Mouse (Mus musculus) embryo, embryonic 11 days (tissue): ENCODE measurements around the gene Nup50.

Source experiments
- DNase-seq: peaks from one replicate; pipeline ENCODE4 v3.0.0-alpha.2; 2015

Nup50 gene

DNA sequence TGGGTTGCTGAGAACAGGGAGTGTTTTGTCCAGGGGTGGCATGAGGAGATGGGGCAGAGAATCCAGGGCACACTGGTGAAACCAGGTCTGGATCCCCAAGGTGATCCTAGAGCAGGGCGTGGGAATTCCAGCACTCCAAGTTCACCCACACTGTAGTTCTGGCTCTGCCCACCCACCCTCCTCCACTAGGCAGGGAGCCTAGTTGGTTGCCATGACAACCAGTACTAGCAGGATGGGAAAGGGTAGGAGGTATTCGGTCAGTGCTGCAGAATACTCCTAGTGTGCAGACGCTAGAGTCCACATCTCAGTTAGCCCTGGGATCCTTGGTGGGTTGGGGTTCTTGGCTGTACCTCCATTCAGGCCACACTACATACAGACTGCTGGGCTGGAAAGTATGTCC is 34.6 kb downstream of the Nup50 start:
- DNase-seq, result peak; percentile 50

DNA sequence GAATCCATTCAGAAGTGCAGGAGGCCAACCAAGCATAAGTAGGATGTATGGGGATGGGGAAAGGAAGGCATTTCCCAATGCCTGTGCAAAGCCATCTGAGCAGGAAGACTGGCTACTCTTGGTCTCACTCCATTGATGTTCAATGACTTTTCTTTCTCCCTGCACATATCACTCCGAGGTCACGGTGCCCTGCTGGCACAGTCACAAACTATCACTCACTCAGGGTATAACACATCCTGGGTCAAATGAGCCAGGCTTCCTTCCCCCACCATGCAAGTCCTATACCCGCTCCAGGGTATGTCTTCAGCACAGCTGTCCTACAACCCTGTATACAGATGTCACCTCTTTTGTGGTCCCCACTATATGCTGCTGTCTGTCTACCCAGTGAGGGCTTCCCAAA is 35.1 kb downstream of the Nup50 start:
- no peak for DNase-seq

DNA sequence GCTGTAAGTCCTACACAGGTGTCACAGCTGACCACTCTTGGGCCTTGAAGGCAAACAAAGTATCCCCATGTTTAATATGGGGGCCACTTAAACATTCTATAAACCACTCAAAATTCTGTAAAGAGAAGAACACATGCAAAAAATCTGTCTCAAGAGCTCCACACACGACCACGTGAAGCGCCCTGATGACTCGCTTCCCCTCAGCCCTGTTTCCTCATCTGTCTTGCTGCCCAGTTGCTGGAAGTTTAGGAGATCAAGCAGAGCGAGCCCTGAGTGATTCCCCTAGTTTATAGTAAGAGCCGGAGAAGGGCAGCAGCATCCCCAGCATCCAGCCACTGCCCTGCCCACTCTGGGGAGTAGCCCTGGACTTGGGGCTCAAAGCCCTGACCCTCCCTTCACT is 36.7 kb downstream of the Nup50 start:
- no peak for DNase-seq

DNA sequence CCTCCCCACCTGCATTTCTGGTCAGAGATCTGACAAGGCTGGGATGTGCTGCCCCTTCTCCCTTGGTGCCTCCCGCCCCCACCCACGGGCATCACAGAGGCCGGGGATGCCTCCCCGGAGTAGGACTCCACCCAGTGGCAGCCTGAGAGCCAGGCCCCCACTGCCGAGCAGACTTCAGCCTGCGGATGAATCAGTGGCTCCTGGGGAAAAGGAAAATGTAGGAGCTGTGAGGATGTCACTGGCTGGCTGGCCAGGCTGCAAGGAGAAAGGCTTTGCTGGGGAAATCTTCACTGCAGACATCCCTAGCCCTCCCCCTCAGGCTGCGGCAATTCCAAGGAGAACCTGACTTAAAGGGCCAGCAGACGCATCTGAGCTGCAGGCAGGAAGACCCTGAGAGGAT is 37.5 kb downstream of the Nup50 start:
- peak; percentile 21 for DNase-seq

DNA sequence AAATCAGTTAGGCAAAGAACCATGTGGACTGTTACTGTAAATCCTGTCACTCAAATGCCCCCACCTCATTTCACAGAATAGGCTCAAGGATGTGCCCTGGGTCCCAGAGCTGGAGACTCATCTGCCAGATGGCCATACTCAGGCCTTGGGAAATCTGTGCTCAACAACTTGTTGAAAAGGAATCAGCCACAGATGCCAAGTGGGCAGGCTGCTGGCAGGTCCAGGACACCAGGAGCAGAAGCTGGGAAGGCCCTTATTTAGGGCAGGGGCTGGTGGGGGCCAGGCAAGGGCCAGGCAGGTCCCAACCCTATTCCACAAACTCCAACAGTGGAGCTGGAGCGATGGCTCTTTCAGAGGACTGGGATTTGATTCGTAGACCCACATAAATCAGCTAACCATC is 39.3 kb downstream of the Nup50 start:
- no peak for DNase-seq

DNA sequence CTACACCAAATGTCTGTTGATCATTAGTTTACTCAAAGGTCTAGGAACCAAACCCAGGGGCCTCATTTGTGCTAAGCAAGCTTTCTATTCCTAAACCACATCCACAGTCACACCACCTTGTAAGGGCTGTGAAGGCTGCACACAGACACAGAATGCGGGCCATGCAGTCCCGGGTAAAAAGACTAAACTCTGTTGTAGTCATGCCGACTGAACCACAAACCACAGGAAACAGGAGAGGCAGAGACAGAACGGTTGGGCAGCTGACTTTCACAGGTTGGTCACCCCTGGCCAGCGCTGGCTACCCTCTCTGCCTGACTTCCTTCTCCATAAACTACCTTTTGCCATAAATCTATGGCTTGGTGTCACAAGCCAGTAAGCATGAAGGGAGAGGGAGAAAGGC is 41.6 kb downstream of the Nup50 start:
- DNase-seq, result no peak

DNA sequence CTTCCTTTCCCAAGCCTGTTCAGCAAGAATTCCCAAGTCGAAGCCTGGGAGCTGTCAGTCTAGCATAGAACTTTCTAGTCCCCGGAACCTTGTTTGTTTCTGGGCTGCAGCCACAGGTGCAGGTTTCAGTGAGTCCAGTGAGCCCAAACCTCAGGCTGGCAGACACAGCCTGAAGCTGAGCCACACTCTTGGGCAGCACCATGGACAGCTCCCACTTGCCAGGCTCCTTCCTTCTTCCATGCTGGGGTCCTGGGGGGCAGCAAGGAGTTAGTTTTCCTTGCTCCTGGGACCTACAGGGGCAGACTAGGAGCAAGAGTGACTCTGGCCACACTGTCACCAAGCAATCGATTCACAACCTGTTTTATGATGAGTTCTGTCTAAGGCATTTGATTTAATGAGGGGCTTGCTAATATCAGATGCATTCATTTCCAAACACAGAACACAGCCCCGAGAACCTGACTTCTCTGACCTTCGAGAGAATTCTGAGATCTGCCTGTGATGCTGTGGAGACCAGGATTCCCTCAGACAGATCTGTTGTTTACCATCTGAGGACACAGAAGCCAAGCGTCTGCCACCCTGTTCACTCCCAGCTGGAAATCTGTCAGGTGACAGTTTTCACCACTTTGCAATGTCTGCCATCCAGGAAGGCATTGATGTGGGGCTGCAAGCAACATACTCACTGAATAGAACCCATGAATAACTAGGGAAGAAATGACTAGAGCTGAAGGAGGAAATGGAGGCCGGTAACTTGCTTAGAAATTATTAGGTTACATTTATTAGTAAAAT is 42.6 kb downstream of the Nup50 start:
- DNase-seq, result peak; percentile 76

DNA sequence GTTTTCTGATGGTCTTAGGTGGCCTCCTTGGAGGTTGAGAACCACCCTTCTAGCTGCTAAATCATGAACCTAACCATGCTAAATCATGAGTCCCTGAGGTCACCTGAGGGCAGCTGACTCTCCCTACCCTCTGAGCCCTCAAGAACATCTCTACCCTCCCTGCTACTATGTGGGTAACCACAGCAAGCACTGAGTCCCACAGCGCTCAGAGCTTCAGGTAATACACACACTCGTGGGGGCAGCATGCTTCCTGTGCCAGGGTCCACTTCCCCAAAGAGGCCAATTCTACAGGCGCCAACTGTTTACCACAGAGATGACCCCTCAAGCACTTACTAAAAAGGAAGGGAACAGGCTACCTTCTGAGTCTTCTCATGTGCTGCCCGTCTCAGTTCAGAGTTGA is 45.3 kb downstream of the Nup50 start:
- no peak for DNase-seq

DNA sequence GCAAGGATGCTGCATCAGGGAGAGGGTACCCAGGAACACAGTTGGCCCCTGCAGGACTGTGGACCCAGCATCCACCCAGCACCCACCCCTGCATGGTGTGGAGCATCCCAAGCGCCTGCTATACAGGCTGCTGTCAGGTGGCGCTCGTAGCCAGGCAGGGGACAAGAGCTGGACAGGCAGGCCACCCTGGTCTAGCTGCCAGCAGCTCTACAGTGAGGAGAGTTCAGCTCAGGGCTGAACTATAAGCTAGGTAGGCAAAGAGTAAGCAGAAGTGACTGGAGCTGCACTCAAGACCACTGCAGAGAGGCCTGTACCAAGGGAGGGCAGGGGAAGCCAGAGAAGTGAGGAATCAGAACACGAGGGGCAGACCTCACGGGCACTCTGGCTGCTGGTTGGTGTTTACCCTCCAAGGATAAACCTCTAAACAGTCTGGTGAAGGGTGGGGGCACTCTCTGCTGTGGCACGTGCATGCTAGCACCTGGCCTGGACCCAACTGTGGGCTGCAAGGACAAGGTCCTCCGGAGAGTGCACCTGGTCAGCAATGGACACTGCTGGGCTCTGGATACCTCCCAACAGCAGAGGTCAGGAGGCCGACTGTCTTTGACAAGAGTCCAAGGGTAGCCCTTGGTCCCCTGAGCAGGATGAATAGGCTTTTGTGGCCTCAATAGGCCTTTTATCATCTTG is 49.8 kb downstream of the Nup50 start:
- DNase-seq, result no peak

DNA sequence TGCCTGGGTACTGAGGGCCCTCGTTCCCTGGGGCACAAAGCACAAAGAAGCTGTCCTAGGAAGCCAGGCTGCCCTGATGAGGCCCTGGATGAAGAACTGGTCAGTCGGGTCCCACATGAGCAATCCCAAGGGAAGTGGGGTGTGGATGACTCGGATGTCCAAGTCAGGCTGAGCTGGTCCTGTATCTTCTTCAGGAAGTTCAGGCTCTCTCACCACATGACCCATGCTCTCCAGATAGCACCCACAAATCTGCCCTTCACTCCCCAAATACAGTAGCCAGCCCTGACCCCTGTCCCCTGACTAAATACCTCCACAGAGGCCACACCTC is 50.3 kb downstream of the Nup50 start:
- no peak for DNase-seq

DNA sequence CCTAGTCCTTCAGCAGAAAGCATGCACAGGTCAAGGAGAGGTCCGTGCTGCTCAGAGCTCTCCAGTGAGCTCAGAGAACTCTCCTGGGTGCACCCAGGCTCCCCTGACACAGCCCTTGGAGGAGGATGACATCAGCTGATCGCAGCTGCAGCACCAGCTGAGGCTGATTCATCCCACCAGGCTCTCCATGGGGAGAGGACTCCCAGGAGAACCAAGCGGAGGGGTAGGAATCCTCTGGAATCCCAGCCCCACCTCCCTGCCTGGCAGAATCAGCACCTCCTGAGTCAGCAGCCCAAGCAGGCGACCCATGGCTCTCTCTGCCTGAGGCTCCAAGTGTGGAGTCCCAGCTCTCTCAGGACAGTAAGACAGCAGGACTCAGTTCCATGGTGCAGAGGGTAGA is 52.5 kb downstream of the Nup50 start:
- DNase-seq, result no peak

DNA sequence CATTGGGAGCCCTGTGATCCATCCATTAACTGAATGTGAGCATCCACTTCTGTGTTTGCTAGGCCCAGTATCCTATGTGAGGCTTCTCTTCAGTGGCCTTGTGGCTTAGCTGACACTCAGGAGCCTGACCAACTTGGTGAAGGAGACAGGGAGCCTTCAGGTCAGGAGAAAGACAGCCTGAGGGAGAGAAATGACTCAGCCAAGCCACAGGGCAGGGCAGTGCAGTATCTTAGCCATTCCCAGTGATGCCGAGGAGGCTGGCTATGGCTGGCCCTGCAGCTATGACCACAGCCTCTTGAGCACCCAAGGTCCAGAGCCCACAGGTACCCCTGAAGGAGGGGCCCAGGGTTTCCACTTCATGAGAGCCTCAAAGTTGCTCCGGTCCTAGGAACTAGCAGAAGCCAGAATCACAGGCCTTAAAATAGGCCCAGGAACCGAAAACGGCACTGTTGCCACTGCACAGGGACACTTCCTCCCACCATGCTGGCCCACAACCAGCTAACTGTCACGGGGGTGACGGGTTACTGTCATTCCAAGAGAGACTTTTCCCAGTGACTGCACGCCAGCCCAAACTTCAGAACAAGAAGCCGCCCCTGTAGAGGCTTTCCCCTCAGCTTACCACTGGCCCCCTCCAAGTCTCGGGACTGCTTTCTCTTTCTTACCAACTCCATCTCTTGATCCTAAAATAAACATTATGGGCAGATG is 58.5 kb downstream of the Nup50 start:
- DNase-seq, result no peak

DNA sequence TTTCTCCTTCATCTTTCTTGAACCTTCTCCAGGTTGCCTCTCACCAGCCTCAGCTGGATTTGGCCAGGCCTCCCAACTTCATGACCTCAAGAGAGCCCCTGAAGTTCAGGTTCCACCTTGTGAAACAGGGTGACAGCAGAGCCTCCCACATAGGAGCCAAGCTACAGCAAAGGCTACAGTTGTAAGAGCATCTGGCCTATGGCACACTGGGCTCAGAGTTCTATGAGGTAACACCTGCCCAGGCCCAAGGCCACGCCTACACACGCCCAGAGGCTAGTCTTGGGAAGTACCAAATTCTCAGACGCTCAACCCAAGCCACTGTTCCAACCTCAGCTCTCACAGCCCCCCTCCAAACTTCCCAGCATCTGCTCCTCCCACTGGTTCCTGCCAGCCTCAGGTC is 59.7 kb downstream of the Nup50 start:
- DNase-seq, result no peak

DNA sequence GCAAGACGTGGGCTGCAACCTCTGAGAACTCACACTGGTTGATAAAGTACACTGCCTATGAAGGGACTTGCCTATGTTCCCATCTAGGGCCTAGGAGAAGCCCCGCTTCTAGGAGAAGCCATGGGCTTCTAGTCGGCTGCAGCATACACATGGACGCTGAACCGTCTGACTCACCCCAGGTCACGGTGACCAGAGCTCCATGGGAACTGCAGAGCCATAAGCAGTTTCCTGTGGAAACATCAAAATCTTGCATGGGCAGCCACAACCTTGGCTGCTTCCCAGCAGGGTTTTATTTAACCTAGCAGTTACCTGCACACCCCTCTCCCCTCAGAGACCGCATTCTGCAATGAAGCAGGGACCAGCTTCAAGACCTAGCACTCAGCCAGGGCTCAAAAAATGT is 60.5 kb downstream of the Nup50 start:
- no peak for DNase-seq

DNA sequence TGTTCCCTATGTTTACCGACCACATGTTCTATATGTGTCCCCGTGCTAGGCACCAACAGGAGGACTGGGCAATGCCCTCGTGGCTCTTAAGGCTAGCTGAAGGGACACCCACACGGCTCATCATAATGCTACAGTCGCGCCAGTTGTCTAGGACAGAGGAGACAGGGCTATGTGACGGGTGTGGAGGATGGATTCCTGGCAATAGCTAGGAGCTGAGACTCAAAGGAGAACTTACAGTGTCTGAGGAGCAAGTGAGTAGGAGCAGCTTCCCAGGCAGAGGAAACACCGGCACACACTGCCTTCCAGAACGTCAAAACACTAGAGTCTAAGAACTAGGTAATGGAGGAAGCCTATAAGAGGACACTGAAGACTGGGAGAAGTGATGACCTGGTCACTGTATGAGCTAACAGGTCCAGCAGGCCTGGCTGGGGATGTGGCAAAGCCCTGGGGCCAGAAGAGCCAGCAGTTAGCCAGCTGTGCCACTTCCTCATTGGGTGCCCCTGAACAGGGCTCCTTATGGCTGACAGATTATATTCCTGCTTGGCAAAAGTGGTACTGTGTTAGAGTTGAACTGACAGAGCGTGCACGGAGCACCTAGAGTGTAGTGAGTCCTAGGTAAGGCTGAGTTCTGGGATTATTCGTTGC is 62.4 kb downstream of the Nup50 start:
- no peak for DNase-seq

DNA sequence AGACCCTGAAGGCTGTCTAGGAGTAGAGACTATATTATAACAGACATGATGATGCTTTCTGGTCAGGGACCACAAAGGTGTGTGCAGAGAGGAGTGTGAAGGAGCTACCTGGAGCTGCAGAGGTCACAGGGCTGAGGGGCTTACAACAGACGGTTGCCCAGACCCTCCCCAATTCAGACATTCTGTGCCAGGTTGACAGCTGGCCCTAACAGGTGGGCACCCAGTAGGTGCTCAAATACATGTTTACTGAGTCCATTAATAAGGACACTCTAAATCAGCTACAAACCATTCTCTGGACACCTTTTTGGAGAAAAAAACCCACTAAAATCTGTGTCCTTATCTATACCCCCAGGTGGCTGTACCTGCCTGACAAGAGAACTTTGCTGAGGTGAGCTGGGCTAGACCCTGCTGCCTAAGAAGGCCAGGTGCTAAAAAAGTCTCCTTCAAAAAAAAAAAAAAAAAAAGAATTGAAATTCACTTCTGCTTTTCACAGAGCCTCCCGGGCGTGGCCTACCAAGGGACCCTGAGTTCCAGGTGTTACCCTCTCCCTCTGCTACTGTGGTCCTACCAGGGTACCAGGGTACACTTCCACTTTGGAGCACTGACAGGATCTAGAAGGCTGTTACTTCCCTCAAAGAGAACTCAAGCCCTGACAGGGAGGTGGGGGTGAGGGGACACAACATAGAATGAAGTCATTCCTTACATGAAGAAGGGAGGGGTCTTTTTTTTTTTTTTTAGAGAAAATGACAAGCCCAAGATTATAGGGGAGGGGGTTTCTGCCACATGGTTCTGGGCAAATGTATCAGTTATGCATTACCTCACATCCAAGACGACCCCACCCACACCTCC is 63.2 kb downstream of the Nup50 start:
- no peak for DNase-seq

DNA sequence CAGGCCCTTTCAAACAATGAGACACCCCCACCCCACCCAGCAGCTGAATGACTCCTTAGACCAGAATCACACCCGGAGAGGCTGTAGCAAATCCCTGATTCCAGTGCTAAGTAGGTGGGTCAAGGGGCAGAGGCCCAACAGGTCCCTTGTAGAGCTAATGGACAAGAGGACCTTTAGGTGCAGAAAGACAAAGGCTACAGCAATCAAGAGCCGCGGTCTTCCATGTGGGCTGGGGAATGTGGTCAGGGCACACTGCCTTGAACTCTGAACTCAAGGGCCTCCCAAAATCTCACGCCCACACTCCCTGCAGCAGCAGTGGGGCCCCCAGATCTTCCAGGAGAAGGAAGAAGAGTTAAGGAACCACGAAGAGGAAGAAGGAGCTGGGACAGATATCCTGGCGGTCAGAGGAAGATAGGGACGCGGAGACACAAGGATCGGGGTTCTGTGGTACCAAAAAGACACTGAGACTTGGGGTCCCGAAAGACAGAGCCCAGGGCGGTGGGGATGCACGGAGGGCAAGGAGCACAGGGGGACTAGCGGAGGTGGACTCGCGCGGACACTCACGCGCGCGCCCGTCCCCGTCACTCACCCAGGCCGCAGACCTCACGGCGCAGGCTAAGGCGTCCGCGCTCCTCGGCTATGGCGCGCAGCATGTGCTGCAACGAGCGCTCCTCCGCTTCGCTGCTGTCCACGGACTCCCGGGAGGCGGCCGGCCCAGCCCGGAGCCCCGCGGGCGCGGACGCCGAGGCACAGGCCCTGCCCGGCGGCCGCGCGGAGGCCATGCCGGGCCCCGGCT is 64.0 kb downstream of the Nup50 start:
- DNase-seq, result peak; percentile 69

DNA sequence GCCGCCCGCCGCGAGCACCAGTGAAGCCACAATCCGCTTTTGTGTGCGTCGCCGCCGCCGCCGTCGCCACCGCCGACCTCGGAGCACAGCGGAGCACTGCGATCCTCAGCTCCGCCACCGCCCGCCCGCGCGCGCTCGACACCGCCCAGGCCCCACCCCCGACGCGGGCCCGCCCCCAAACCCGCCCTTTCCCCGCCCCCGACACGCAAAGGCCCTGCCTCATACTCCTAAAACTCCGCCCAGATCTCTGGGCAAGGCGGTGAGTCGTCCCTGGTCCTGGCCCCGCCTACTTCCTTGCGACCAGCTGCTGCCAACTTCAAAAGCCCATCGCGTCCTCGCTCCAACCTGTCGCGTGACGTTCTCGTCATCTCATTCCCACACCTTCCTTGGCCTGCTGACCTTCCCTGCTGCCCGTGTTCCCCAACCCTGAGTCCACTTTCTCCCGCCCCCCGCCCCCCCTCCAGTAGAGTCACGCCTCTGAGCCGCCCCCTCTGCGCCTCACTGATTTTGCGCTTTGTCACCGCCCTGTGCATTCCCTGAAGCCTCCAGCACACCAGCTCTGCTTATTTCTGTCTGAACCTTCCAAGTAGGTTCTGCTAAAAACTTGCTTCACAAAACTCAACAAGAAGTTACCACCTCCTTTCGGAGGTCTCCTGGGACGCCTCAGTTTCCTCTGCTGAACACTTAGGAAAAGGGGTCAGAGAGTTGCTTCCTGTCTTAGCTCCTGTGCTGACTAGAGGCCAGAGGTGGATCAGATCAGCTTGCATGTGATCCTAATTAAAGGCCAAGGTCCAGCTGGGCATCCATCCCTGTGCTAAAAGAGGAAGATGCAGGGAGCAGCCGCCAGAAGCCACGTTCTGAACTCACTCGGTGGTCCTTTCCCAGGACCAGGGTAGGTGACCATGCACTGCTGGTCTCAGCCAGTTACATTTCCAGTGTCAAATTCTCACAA is 64.9 kb downstream of the Nup50 start, which contains the start of gene 5031439G07Rik:
Gene 5031439G07Rik, minus strand, starts transcription at position 678 of the 952 bp plus-strand sequence.
- DNase-seq, result peak; percentile 99

DNA sequence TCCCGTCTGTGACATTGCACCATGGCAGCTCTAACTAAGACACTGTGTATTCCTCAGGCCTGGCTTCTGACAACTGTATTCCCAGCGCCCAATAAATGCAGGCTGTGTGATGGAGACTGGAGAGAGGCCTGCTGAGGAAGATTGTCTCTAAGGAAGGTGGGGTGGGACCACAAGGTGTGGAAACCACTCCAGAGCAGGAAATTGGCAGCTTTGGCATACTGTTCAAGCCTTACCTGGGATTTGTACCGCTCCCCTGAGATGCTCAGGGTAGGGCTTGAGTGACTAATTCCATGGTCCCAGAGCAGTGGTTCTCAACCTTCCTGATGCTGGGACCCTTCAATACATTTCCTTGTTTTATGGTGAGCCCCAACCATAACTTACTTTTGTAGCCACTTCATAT is 65.9 kb downstream of the Nup50 start:
- no peak for DNase-seq

DNA sequence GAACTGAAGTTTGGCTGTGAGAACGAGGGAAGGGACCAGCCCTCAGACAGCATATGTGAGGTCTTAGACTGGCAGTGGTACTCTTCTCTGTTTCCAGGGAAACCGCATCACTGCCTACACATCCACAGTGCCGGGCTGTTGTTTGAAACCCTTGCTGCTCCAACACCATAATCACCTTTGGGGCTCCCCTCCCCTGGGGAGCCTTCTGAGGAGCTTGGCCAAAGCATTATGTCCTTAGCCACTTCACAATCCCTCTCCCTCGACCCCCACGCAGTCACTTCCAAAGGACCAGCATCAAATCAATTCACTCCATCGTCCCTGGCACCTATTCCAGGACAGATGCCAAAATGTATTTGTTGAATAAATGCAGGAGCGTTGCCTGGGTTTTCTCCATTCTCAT is 66.6 kb downstream of the Nup50 start:
- DNase-seq, result no peak
